Mouse (Mus musculus): ENCODE results near the gene Specc1.

The Specc1 gene

GRCm38 (mm10) chr11:62244471-62244870 is 287.9 kb downstream of the Specc1 start:
- in situ Hi-C loops (cut with MboI, MseI) = no loop called here

- in situ Hi-C loops (cut with MboI, MseI) = no loop called here
Measured at GRCm38 (mm10) chr11:62247759-62248400, 291.3 kb downstream of the Specc1 start.

GRCm38 (mm10) chr11:62248401-62249244 is 292.1 kb downstream of the Specc1 start, which contains the start of gene Adora2b:
Gene Adora2b (plus strand): TSS chr11:62248984.
- in situ Hi-C loops (cut with MboI, MseI) = no loop called here

GRCm38 (mm10) chr11:62249266-62250037 is 292.9 kb downstream of the Specc1 start:
- in situ Hi-C loops (cut with MboI, MseI) = no loop called here

GRCm38 (mm10) chr11:62251047-62251446 is 294.5 kb downstream of the Specc1 start:
- in situ Hi-C loops (cut with MboI, MseI) = no loop called here

GRCm38 (mm10) chr11:62253380-62253779 is 296.8 kb downstream of the Specc1 start:
- in situ Hi-C loops (cut with MboI, MseI) = no loop called here

- in situ Hi-C loops (cut with MboI, MseI) = no loop called here
Measured at GRCm38 (mm10) chr11:62259214-62259613, 302.7 kb downstream of the Specc1 start.

- in situ Hi-C loops (cut with MboI, MseI) = no loop called here
Measured at GRCm38 (mm10) chr11:62263599-62263998, 307.0 kb downstream of the Specc1 start.

GRCm38 (mm10) chr11:62264018-62264417 is 307.5 kb downstream of the Specc1 start:
- in situ Hi-C loops (cut with MboI, MseI) = no loop called here

GRCm38 (mm10) chr11:62265642-62266041 is 309.1 kb downstream of the Specc1 start:
- in situ Hi-C loops (cut with MboI, MseI) = no loop called here

- in situ Hi-C loops (cut with MboI, MseI) = no loop called here
Measured at GRCm38 (mm10) chr11:62266466-62267214, 310.1 kb downstream of the Specc1 start.

- in situ Hi-C loops (cut with MboI, MseI) = no loop called here
Measured at GRCm38 (mm10) chr11:62268381-62268780, 311.8 kb downstream of the Specc1 start.

GRCm38 (mm10) chr11:62269097-62269496 is 312.5 kb downstream of the Specc1 start:
- in situ Hi-C loops (cut with MboI, MseI) = no loop called here

GRCm38 (mm10) chr11:62270851-62271250 is 314.3 kb downstream of the Specc1 start:
- in situ Hi-C loops (cut with MboI, MseI) = no loop called here
